Mouse (Mus musculus) brown adipose tissue, adult 24 weeks (tissue): Measurements from ENCODE around the gene Prdx6. TPM values are rescaled to one million over a fixed set of nuclear protein-coding genes. Genes with fewer than 3 reads are reported as not detected.

Experiments used
- H3K27ac ChIP-seq: fragments of 200-500 bp; replicated peaks from 2 replicates; pipeline ENCODE4 v1.5.1; 2012; ENCODE audit warnings: low read depth, mild to moderate bottlenecking, low read length
- H3K4me1 ChIP-seq: fragments of 200-500 bp; 2 replicates; pipeline ENCODE4 v1.6.1; 2012; ENCODE audit warnings: low read length, mixed read lengths; ENCODE audit not compliant: control insufficient read depth, insufficient read depth, insufficient read length
- H3K4me3 ChIP-seq: fragments of 200-500 bp; 2 replicates; pipeline ENCODE4 v1.5.1; 2012; ENCODE audit warnings: low read depth, mild to moderate bottlenecking, low read length, moderate library complexity; ENCODE audit not compliant: insufficient read depth
- polyA plus RNA-seq: library from polyadenylated mRNA; stranded (reverse); fragments of >200 nt; gene quantifications from 2 replicates; pipeline ENCODE4 v1.2.4, GENCODE M21; 2012; ENCODE audit not compliant: missing spikeins, insufficient read depth, insufficient read length

The Prdx6 gene
- 268 and 347 TPM in 2 replicates for polyA plus RNA-seq

DNA sequence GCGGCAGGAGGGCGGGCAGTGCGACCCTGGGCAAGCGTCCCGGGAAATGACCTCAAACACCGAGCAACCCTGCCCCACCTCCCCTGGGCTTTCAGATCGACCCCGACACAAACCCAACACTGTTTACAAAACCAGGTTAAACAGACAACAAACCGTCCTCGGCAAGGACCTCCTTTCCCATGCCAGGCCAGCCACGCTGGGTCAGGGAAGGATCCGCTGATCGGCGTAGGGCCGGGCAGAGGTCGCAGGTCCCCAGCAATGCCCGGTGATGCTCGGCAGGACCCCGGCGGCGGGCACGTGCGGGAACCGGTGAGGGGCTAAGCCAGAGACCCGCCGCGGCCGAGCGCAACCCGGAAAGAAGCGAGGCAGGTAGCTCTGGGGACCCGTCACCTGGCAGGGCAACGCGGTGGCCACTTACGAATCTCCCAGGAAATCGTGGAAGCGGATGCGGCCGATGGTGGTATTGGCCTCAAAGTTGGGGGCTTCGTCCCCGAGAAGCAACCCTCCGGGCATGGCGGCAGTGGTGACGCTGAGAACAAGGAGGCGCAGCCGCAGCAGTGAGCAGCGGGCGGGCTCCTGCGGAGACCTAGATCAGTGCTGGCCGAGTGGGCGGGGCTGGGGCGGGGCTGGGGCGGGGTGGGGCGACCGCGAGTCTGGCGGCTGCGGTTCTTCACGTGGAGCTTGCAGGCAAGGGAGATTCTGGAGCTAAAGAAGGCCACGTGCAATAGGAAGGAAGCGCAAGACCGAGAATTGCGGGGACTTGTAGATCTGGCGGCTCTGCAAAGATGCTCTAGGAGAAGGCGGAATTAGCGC lies at the start of gene Prdx6:
Gene Prdx6 (minus strand): TSS at position 616 of the 813 bp plus-strand sequence.
- Histone ChIP-seq H3K4me3 (peak within 1 kb of the TSS; percentile 97), H3K4me1 (peaks cover 11% of the 10 kb centered on the region), H3K27ac (peak within 1 kb of the TSS; percentile 93)

- Histone ChIP-seq H3K4me1 (no peaks in the 10 kb centered on the region), H3K4me3 (no peak overlapping the region), H3K27ac (no peak overlapping the region)
Measured at GRCm38 (mm10) chr1:161288256-161288655, 37.2 kb upstream of the Prdx6 start.

GRCm38 (mm10) chr1:161286726-161287310 lies 35.8 kb upstream of the Prdx6 start:
- no peak overlapping the region for H3K27ac ChIP-seq

DNA sequence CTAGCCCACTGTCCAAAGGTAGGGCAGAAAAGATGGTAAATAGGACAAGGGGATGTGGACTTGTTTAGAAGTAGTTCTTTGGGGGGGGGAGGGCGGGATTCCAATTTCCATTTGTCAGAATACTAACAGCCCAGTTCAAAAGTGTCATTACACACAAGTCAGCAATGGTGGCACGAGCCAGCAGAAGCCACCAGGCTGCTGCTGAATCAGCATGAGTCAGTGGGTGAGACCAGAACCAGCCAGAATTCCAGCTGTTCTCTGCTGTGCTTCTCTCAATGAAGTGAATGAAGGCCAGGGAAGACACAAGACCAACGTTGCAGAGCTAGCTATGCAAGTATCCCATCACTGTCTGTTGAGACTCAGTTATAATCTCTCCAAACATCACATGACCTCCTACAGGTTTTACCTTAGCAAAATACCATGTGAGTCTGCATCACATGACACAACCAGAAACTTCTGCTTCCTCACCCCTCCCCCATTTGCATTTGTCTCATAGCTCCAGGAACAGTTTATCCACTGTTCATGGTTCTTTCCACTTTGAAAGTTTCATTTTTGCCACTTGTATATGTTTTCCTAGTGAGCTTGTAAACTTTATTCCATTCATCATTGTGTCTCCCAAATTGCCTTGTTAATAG lies 30.2 kb upstream of the Prdx6 start:
- H3K27ac ChIP-seq: no peak overlapping the region
- H3K4me1 ChIP-seq: no peaks in the 10 kb centered on the region
- no peak overlapping the region for H3K4me3 ChIP-seq

More at GRCm38 (mm10) chr1:161286726-161287310, 35.8 kb upstream of the Prdx6 start:
- Histone ChIP-seq H3K4me3 (no peak overlapping the region), H3K4me1 (no peaks in the 10 kb centered on the region)

DNA sequence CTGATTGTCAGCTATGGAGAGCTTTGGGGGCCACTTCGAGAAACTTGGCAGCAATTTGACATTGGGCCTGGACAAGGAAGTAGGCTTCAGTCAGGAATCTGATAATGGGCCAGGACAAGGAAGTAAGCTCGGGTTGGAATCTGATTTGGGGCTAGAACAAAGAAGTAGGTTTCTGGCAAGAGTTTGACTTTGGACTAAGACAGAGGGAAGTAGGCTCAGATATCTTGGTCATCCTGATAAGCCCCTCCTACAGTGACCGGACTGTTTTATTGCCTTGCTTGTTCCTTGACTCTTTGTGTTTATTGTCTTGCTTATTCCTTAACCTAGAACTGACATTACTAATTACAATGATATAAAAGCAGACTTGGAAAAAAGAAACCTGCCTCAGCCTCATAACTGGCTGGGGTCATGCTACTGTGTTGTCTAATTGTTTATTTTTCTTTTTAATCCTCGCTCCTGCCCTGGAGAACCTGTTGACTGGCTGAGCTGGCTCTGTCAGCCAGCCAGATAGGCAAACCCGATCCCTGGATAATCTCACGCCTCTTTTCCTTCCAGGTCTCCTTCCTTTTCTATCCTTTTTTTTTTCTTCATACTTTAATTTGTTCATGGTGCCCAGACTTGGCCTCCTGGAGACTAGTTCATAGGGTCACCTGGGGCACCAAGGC lies 28.4 kb upstream of the Prdx6 start:
- H3K27ac ChIP-seq: no peak overlapping the region
- no peak overlapping the region for H3K4me3 ChIP-seq
- H3K4me1 ChIP-seq: no peaks in the 10 kb centered on the region

GRCm38 (mm10) chr1:161273486-161273885 lies 22.5 kb upstream of the Prdx6 start:
- Histone ChIP-seq H3K4me3 (no peak overlapping the region), H3K4me1 (no peaks in the 10 kb centered on the region), H3K27ac (no peak overlapping the region)

DNA sequence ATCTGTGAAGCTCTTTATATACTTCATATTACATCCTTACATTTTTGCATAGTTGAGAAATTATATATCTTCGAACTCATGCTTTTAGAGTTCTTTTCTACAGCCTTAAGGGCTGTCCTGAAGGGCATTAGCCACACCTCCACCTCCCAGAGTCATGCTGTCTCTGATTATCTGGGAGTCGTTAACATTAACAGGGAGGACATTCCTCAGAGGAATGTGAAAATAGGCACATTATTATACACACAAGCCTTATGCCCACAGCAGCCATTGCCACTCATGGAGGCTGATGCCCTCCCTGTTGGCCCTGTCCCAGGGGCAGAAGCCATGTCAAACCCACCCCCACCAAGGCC lies 20.4 kb upstream of the Prdx6 start:
- H3K4me3 ChIP-seq: no peak overlapping the region
- H3K4me1 ChIP-seq: no peaks in the 10 kb centered on the region
- no peak overlapping the region for H3K27ac ChIP-seq

- H3K4me1 ChIP-seq: no peaks in the 10 kb centered on the region
- H3K4me3 ChIP-seq: no peak overlapping the region
- H3K27ac ChIP-seq: no peak overlapping the region
Measured at GRCm38 (mm10) chr1:161270776-161271460, 19.9 kb upstream of the Prdx6 start.

GRCm38 (mm10) chr1:161269346-161269745 lies 18.3 kb upstream of the Prdx6 start:
- Histone ChIP-seq H3K4me1 (no peaks in the 10 kb centered on the region), H3K4me3 (no peak overlapping the region), H3K27ac (peak overlapping the region; percentile 84)

- no peaks in the 10 kb centered on the region for H3K4me1 ChIP-seq
- peak overlapping the region; percentile 90 for H3K27ac ChIP-seq
- no peak overlapping the region for H3K4me3 ChIP-seq
Measured at GRCm38 (mm10) chr1:161268884-161269283, 17.9 kb upstream of the Prdx6 start.

DNA sequence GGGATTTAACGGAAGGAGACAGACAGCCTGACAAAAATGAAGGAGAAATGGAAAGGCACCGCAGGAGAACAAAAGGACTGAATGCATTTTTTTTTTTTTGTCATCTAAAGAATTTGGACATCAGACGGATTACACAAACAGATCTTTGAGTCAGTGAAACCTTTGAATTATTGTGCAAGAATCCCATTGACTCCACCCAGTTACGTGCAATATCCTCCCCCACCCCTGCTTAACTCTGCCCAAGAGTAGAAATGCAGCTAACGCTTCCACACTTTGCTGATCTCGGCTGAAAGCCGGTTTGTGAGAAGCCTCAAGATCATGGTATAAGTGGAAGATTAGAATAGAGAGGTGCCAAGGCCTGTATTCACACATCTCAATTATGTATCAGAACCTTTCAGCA lies 17.1 kb upstream of the Prdx6 start:
- H3K4me1 ChIP-seq: no peaks in the 10 kb centered on the region
- H3K4me3 ChIP-seq: no peak overlapping the region
- peak overlapping the region; percentile 90 for H3K27ac ChIP-seq

- Histone ChIP-seq H3K4me3 (no peak overlapping the region), H3K27ac (no peak overlapping the region), H3K4me1 (no peaks in the 10 kb centered on the region)
Measured at GRCm38 (mm10) chr1:161264961-161265360, 13.9 kb upstream of the Prdx6 start.

DNA sequence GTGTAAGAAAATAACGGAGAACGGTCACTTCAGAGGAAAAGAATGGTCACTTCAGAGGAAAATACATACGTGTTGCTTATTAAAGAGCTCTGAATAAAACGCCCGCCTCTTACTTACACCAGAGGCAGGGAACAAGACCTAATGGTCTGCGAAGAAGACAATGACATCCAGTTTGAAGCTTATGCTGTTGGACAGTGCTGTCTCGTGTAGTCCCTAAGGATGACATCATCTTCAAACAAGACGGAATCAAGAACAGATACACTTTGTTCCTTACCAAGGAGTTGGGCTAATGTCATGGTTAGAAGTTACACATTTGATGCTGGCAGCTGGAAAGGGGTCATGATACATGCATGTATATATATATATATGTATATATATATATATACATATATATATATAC lies 12.6 kb upstream of the Prdx6 start:
- H3K27ac ChIP-seq: no peak overlapping the region
- H3K4me1 ChIP-seq: no peaks in the 10 kb centered on the region
- H3K4me3 ChIP-seq: no peak overlapping the region

- no peak overlapping the region for H3K27ac ChIP-seq
- no peaks in the 10 kb centered on the region for H3K4me1 ChIP-seq
- H3K4me3 ChIP-seq: no peak overlapping the region
Measured at GRCm38 (mm10) chr1:161262542-161262941, 11.5 kb upstream of the Prdx6 start.

DNA sequence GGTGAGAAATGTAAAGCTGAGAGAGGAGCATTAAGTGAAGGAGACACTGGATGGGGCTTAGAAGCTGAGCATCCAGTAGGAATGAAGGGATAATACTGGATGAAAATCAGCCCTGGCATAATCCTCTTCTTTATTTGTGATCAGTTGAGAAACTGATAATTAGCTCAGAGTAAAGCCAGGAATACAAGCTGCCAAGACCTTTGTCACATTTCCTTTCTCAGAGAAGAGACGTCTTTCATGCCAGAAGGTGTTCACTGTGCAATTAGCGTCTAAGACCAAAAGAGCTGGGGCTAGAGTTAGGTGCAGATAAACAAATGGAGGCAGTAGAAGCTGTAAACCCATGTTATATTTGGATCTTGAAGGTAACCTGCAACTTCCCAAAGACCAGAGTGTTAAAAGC lies 9.7 kb upstream of the Prdx6 start:
- Histone ChIP-seq H3K4me1 (no peaks in the 10 kb centered on the region), H3K4me3 (no peak overlapping the region), H3K27ac (no peak overlapping the region)
